Mouse (Mus musculus): ENCODE results near the gene Cplx2.

DNA sequence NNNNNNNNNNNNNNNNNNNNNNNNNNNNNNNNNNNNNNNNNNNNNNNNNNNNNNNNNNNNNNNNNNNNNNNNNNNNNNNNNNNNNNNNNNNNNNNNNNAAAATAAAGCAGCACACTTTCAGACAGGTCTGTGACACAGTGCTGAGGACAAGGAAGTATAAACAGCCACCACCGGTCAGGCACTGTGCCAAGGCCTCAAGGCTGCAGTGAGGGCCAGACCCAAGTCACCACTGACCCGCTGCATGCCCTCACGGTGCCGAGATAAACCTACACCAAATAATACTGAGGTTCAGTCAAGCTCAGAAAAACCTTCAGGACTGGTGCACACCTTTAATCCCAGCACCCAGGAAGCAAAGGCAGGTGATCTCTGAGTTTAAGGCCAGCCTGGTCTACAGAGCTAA, 13.7 kb upstream of the Cplx2 start:
- no peak for TF ChIP-seq CTCF (IDR thresholded peaks at IDR 0.05; ENCODE audit: control insufficient read depth, insufficient read depth, low read length)
- no peak for TF ChIP-seq POLR2A (IDR thresholded peaks at IDR 0.05; ENCODE audit: borderline replicate concordance, control insufficient read depth, low read depth, low read length)

All from bone marrow, adult 2 months (tissue).